Mouse (Mus musculus) ES-E14 (cell line): Measurements from ENCODE around the gene Capn2.

Source experiments
- CHD2 ChIP-seq: IDR thresholded peaks from 2 replicates; pipeline ENCODE4 v1.6.1; 2014; ENCODE audit warnings: mild to moderate bottlenecking, low read depth, low read length, inconsistent platforms
- HCFC1 ChIP-seq: IDR thresholded peaks from 2 replicates; pipeline ENCODE4 v1.6.1; 2012; ENCODE audit warnings: low read length, inconsistent platforms, borderline replicate concordance; ENCODE audit not compliant: insufficient read depth
- MAFK ChIP-seq: IDR thresholded peaks from 2 replicates; pipeline ENCODE4 v1.6.1; 2014; ENCODE audit warnings: mild to moderate bottlenecking, low read depth, low read length, inconsistent platforms; ENCODE audit not compliant: insufficient read depth
- ZC3H11A ChIP-seq: IDR thresholded peaks from 2 replicates; pipeline ENCODE4 v1.6.1; 2012; ENCODE audit warnings: low read depth, mild to moderate bottlenecking, inconsistent platforms, low read length, borderline replicate concordance

DNA sequence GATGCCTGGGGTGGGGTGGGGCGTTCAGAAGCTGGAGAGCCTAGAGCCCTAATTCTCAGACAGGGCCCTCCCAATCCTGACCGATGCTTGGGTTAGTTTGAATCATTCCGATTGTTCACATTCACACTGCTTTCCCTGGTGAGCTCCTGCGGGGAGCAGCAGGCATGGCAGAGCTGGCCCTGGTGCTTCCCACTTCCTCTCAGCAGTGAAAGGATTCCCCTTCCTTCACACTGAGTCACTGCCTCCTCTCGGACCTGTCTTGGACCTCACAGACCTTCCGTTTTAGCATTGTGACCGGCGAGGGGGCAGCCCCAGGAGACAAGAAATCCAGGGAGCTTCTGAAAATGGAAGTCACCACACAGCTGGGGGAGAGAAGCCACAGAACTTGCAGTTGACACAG is 5.6 kb downstream of the Capn2 start:
- no peak for TF ChIP-seq MAFK
- no peak for TF ChIP-seq ZC3H11A
- TF ChIP-seq HCFC1 = no peak
- no peak for TF ChIP-seq CHD2
